Mouse (Mus musculus) heart, adult 2 months (tissue): Measurements from ENCODE around the gene Daglb.

Experiments used
- CTCF ChIP-seq: fragments of 200-600 bp; IDR thresholded peaks from 2 replicates; pipeline ENCODE4 v1.8.1; 2022; ENCODE audit warnings: antibody characterized with exemption, mild to moderate bottlenecking, moderate library complexity
- POLR2A ChIP-seq: fragments of 200-500 bp; IDR thresholded peaks from 2 replicates; pipeline ENCODE4 v1.6.1; 2011; ENCODE audit warnings: mild to moderate bottlenecking, low read depth, low read length, control low read depth; ENCODE audit not compliant: insufficient read depth

DNA sequence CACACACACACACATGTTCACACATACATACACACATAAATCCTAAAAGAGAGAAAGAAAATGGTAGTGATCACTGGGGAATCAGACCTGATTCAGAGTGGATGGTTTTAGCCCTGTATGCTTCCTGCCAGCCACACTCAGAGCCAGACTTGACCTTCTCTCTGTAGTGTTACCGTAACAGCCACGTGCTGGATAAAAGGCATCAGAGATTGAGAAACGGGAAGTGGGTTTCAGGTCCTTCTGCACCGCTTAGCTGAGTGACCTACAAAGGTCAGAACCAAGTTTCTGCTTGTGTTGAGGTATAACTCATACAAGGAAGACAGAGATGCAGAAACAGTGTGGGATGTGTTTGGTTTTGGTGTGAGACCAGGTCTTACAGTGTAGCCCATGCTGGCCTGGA is 35.3 kb downstream of the Daglb start:
- TF ChIP-seq CTCF (no peak), POLR2A (no peak)
